Mouse (Mus musculus): Measurements from ENCODE around the gene Capg. TPM values are rescaled to one million over a fixed set of nuclear protein-coding genes. Genes with fewer than 3 reads are reported as not detected.

Capg gene
- polyA plus RNA-seq (2015; fragmentation: Nextera tagmentation; extraction: Ambion mirVana) = 120 and 130 TPM in 2 replicates

DNA sequence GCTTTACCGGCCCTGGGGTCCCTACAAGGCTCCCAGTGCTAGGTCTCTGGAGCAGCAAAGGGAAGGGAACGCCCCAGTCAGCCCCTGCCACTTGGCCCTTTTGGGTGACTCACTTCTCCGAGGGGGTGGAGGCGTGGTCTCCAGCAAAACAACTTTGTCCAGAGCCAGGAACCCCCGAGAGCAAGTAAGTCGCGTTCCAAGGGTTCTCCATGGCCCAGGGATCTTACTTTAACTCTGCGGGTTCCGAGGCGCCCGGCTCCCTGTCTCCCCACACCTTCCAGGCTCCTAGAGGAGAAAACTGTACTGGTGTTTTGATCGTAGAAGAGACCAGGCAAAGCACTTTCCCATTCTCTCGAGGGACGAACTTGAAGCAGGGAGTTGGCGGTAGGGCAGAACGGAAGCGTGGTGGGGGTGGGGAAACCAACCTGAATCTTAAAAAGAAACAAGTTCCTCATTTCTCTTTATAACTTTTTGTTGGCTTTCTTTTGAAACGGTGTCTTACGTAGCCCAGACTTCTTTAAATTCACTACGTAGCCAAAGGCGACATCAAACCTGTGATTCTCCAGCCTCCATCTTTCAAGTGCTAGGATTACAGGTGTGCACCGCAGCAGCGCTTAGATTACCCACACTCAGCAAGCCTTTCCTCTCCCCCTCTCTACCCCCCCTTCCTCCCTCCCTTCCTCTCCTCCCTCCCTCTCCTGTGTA, at the start of gene Capg:
Capg (plus strand) TSS at position 109 of the 705 bp plus-strand sequence.
- Histone ChIP-seq H3K4me1 (replicated peaks; ENCODE audit: control insufficient read depth, insufficient read depth) (0 out of 2 replicates have a peak, but pooled peaks cover 2% of the 10 kb centered on the region), H3K9me3 (ENCODE audit: control insufficient read depth, low read length) (no peaks in the 10 kb centered on the region), H3K27ac (replicated peaks) (peak within 1 kb of the TSS; percentile 86), H3K36me3 (ENCODE audit: control insufficient read depth, insufficient read depth, low read length) (no peaks in the 10 kb centered on the region), H3K4me2 (replicated peaks; ENCODE audit: low read depth) (peak within 1 kb of the TSS; percentile 65), H3K4me3 (ENCODE audit: low read depth, low read length) (peak within 1 kb of the TSS; percentile 50), H3K27me3 (ENCODE audit: control insufficient read depth, insufficient read depth, low read length) (no peaks in the 10 kb centered on the region), H3K9ac (ENCODE audit: low read length) (peak within 1 kb of the TSS; percentile 79)
- peak; percentile 71 for ATAC-seq (ENCODE audit: low FRiP score, low TSS enrichment)
- no peak for TF ChIP-seq EP300 (optimal IDR thresholded peaks at IDR 0.05)
- TF ChIP-seq CTCF (IDR thresholded peaks at IDR 0.05; ENCODE audit: low read depth) = no peak
- DNase-seq (ENCODE audit: low spot score) = peak; percentile 78
- WGBS = 3% methylated on average over 23 of the region's 23 CpGs

DNA sequence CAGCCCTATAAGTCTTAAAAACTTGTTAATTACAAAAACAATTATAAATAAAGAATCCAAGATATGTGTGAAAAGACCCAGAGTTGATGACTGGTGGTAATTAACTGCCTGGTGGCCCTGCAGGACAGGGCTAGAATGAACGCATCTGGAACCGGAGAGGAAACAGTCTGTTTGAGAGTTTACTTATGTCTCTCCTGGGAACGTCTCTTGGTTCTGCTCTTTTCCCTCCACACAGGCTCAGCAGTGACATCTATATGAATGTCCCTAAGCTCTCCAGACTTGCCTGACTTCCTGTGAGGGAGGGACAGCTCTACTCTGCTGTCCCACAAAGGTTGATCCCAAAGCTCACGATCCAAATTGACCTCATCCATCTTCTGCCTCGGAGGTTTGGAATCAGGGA, 45.2 kb upstream of the Capg start:
- no peak for TF ChIP-seq CTCF (IDR thresholded peaks at IDR 0.05; ENCODE audit: low read depth)
- TF ChIP-seq EP300 (optimal IDR thresholded peaks at IDR 0.05) = no peak
- no peak overlapping the region for H3K9ac ChIP-seq (ENCODE audit: low read length)
- DNase-seq (ENCODE audit: low spot score) = no peak
- no peaks in the 10 kb centered on the region for H3K4me1 ChIP-seq (replicated peaks; ENCODE audit: control insufficient read depth, insufficient read depth)
- H3K36me3 ChIP-seq (ENCODE audit: control insufficient read depth, insufficient read depth, low read length) = no peaks in the 10 kb centered on the region
- H3K27ac ChIP-seq (replicated peaks) = no peak overlapping the region
- WGBS = 32% methylated on average over 5 of the region's 5 CpGs
- no peak overlapping the region for H3K4me3 ChIP-seq (ENCODE audit: low read depth, low read length)
- no peaks in the 10 kb centered on the region for H3K27me3 ChIP-seq (ENCODE audit: control insufficient read depth, insufficient read depth, low read length)
- ATAC-seq (ENCODE audit: low FRiP score, low TSS enrichment) = no peak
- H3K4me2 ChIP-seq (replicated peaks; ENCODE audit: low read depth) = no peak overlapping the region
- H3K9me3 ChIP-seq (ENCODE audit: control insufficient read depth, low read length) = no peaks in the 10 kb centered on the region

DNA sequence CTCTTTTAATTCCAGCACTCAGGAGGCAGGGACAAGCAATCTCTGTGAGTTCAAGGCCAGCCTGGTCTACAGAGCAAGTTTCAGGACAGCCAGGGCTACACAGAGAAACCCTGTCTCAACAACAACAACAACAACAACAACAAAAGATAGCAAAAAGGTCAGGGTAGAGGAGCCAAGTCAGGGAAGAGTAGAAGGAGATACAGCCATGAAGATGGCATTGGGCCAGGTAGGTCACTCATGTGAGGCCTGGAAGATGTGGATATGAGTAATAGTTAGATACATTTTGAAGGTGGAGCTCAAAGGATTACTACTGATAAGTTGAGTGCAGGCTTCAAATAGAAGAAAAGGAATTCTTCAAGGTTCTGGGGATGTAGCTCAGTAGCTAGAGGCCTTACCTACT, 40.9 kb upstream of the Capg start:
- ATAC-seq (ENCODE audit: low FRiP score, low TSS enrichment) (peak; percentile 41), DNase-seq (ENCODE audit: low spot score) (no peak)
- H3K9ac ChIP-seq (ENCODE audit: low read length) = no peak overlapping the region
- no peaks in the 10 kb centered on the region for H3K36me3 ChIP-seq (ENCODE audit: control insufficient read depth, insufficient read depth, low read length)
- H3K4me3 ChIP-seq (ENCODE audit: low read depth, low read length) = no peak overlapping the region
- no peak for TF ChIP-seq EP300 (optimal IDR thresholded peaks at IDR 0.05)
- TF ChIP-seq CTCF (IDR thresholded peaks at IDR 0.05; ENCODE audit: low read depth) = no peak
- no peaks in the 10 kb centered on the region for H3K27me3 ChIP-seq (ENCODE audit: control insufficient read depth, insufficient read depth, low read length)
- no peaks in the 10 kb centered on the region for H3K9me3 ChIP-seq (ENCODE audit: control insufficient read depth, low read length)
- no peaks in the 10 kb centered on the region for H3K4me1 ChIP-seq (replicated peaks; ENCODE audit: control insufficient read depth, insufficient read depth)
- H3K27ac ChIP-seq (replicated peaks) = no peak overlapping the region
- H3K4me2 ChIP-seq (replicated peaks; ENCODE audit: low read depth) = no peak overlapping the region

DNA sequence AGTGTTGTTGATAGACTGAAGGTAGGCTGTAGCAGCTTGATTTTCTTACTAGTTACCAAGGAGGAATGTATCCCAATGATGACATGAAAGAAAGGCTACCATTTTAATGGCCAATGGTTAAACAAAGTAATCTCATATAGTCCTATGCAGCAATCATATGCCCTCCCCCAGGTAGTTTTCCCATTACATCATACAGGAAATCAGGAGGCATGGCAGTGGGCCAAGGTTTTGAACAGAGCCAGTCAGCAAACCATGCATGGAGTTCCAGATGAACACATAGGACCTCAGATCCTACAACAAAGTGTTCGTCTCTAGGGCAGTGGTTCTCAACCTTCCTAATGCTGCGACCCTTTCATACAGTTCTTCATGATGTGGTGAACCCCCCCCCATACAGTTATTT, 40.3 kb upstream of the Capg start:
- 71% methylated on average over 2 of the region's 2 CpGs for WGBS

DNA sequence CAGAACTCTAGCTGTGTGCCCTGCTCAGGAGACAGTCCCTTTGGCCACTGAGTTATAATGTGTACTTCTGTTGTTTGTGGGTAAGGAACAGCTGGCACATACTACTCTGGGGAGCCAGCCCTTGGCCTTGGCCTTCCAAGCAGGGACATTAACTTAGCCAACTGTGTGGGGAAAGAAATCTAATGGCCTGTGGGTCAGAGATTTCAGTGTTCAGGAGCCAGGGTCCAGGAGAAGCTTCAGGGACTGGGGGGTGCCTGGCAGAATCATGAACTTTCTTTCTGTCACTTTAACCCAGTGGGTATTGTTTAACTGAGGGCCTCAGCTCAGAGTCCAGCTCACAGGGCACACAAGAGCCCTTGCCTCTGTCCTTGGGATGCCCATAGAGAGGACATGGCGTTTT, 38.1 kb upstream of the Capg start:
- ATAC-seq (ENCODE audit: low FRiP score, low TSS enrichment) = no peak
- Histone ChIP-seq H3K4me2 (replicated peaks; ENCODE audit: low read depth) (no peak overlapping the region), H3K9ac (ENCODE audit: low read length) (no peak overlapping the region), H3K9me3 (ENCODE audit: control insufficient read depth, low read length) (no peaks in the 10 kb centered on the region), H3K4me1 (replicated peaks; ENCODE audit: control insufficient read depth, insufficient read depth) (no peaks in the 10 kb centered on the region), H3K27me3 (ENCODE audit: control insufficient read depth, insufficient read depth, low read length) (no peaks in the 10 kb centered on the region), H3K4me3 (ENCODE audit: low read depth, low read length) (no peak overlapping the region), H3K27ac (replicated peaks) (no peak overlapping the region), H3K36me3 (ENCODE audit: control insufficient read depth, insufficient read depth, low read length) (no peaks in the 10 kb centered on the region)
- TF ChIP-seq EP300 (optimal IDR thresholded peaks at IDR 0.05) (no peak), CTCF (IDR thresholded peaks at IDR 0.05; ENCODE audit: low read depth) (no peak)
- WGBS = 69% methylated on average over 1 of the region's 1 CpGs
- no peak for DNase-seq (ENCODE audit: low spot score)

More for the DNA sequence above, 40.3 kb upstream of the Capg start:
- Histone ChIP-seq H3K27ac (replicated peaks) (no peak overlapping the region), H3K36me3 (ENCODE audit: control insufficient read depth, insufficient read depth, low read length) (no peaks in the 10 kb centered on the region), H3K27me3 (ENCODE audit: control insufficient read depth, insufficient read depth, low read length) (no peaks in the 10 kb centered on the region), H3K9ac (ENCODE audit: low read length) (no peak overlapping the region), H3K4me3 (ENCODE audit: low read depth, low read length) (no peak overlapping the region), H3K4me1 (replicated peaks; ENCODE audit: control insufficient read depth, insufficient read depth) (no peaks in the 10 kb centered on the region), H3K4me2 (replicated peaks; ENCODE audit: low read depth) (no peak overlapping the region), H3K9me3 (ENCODE audit: control insufficient read depth, low read length) (no peaks in the 10 kb centered on the region)
- ATAC-seq (ENCODE audit: low FRiP score, low TSS enrichment) (peak; percentile 77), DNase-seq (ENCODE audit: low spot score) (peak; percentile 81)
- TF ChIP-seq EP300 (optimal IDR thresholded peaks at IDR 0.05) (no peak), CTCF (IDR thresholded peaks at IDR 0.05; ENCODE audit: low read depth) (no peak)

DNA sequence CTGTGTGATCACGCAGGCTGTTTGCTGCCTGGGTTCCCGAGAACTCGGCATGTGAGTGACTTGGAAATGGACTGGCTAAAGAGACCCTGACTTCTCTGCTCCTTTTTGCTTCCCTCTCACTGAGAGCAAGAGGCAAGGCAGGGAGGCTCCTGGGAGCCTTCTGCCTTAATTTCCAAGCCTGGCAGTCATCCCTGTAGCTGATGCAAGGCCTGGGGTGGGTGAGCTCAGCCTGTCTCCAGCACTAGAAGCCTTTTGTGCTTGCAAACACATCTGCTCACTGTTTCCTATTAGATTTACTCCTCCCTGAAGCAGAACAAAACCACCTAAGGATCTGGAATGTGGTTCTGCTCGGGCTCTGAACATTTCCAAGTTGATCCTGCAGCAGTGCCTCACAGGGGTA, 35.6 kb upstream of the Capg start:
- H3K36me3 ChIP-seq (ENCODE audit: control insufficient read depth, insufficient read depth, low read length) = no peaks in the 10 kb centered on the region
- H3K4me3 ChIP-seq (ENCODE audit: low read depth, low read length) = no peak overlapping the region
- DNase-seq (ENCODE audit: low spot score) = no peak
- no peak overlapping the region for H3K9ac ChIP-seq (ENCODE audit: low read length)
- WGBS = 80% methylated on average over 4 of the region's 4 CpGs
- H3K4me2 ChIP-seq (replicated peaks; ENCODE audit: low read depth) = no peak overlapping the region
- H3K4me1 ChIP-seq (replicated peaks; ENCODE audit: control insufficient read depth, insufficient read depth) = peaks cover 10% of the 10 kb centered on the region; the same call in 1 of the 2 replicates
- H3K27me3 ChIP-seq (ENCODE audit: control insufficient read depth, insufficient read depth, low read length) = no peaks in the 10 kb centered on the region
- TF ChIP-seq EP300 (optimal IDR thresholded peaks at IDR 0.05) (no peak), CTCF (IDR thresholded peaks at IDR 0.05; ENCODE audit: low read depth) (no peak)
- H3K27ac ChIP-seq (replicated peaks) = no peak overlapping the region
- no peak for ATAC-seq (ENCODE audit: low FRiP score, low TSS enrichment)
- H3K9me3 ChIP-seq (ENCODE audit: control insufficient read depth, low read length) = no peaks in the 10 kb centered on the region

Measured in stomach, postnatal 0 days (tissue).